Mouse (Mus musculus) hindbrain, embryonic 10.5 days (tissue): ENCODE measurements around the gene Zfp467. TPM values are rescaled to one million over a fixed set of nuclear protein-coding genes. Genes with fewer than 3 reads are reported as not detected.

Source experiments
- DNase-seq: peaks from one replicate; pipeline ENCODE4 v3.0.0-alpha.2; 2017; ENCODE audit warnings: low spot score
- H3K27ac ChIP-seq: fragments of 300-500 bp; sonication (generic); 2 replicates; pipeline ENCODE4 v1.5.1; 2016; ENCODE audit warnings: mild to moderate bottlenecking, moderate library complexity
- H3K27me3 ChIP-seq: fragments of 300-500 bp; sonication (generic); 2 replicates; pipeline ENCODE4 v1.6.1; 2016; ENCODE audit warnings: mild to moderate bottlenecking; ENCODE audit not compliant: poor library complexity, insufficient read depth, severe bottlenecking
- H3K36me3 ChIP-seq: fragments of 300-500 bp; sonication (generic); 2 replicates; pipeline ENCODE4 v1.6.1; 2016; ENCODE audit warnings: mild to moderate bottlenecking, moderate library complexity
- H3K4me1 ChIP-seq: fragments of 300-500 bp; sonication (generic); replicated peaks from 2 replicates; pipeline ENCODE4 v1.6.1; 2016; ENCODE audit warnings: mild to moderate bottlenecking
- H3K4me3 ChIP-seq: fragments of 300-500 bp; sonication (generic); 2 replicates; pipeline ENCODE4 v1.5.1; 2016; ENCODE audit warnings: mild to moderate bottlenecking, moderate library complexity
- H3K9me3 ChIP-seq: fragments of 300-500 bp; sonication (generic); 2 replicates; pipeline ENCODE4 v1.6.1; 2016; ENCODE audit warnings: mild to moderate bottlenecking, moderate library complexity
- WGBS: fragments of 180-500 bp; shearing (Covaris S2); methylation state at CpG from one replicate; pipeline ENCODE4 v1.1.7; 2016; 5-methylcytosine and 5-hydroxymethylcytosine counted together
- polyA plus RNA-seq: library from polyadenylated mRNA; unstranded; fragments of >200 nt; fragmentation: Nextera tagmentation; extraction: Ambion mirVana; gene quantifications from 2 replicates; pipeline ENCODE4 v1.2.1, GENCODE M21; 2016

Zfp467 gene
- polyA plus RNA-seq, 1 experiment from 2014 or later = 16.2 TPM

DNA sequence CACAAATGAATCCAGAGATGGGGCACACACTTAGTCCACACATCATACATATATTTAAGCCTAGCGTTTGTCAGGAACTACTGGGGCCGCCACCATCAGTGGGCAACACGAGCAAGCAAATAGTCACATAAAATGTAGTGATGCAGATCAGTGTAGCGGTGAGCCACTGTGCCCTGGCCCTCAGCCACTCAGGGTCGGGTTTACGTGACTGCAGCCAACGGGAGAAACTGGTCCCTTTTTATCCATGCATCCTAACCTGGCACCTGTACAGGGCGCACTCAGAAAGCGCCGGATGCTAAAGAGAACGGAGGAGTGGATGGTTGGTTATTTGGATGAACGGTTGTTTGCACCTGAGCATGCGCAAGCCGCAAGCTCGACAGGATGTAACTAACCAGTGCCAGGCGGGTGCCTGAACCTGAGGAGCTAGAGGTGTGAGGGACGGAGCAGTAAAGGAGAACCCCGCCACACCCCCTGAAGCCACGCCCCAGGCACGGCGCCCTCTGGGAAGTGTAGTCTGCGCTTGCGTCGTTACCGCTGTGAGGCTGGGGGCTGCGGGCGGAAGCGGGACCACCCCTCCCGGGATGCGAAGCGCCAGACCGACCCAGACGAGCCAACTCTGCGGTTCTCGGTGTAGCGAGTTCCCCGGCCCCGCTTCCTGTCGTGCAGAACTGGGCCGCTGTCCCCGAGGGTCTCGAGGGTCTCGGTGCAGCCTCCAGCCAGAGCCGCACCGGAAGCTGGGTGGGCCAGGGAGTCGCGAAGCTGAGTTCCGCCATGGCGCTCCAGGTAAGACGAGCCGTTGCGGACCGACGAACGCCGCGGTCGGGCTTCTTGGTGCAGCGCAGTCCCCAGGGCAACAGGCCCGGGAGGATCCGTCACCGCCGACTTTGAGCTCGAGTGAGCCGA lies 50.3 kb downstream of the Zfp467 start, which contains the start of gene Krba1:
Gene Krba1 (plus strand): TSS at position 482 of the 903 bp plus-strand sequence.
- Histone ChIP-seq H3K27ac (peak within 1 kb of the TSS; percentile 95), H3K36me3 (no peaks in the 10 kb centered on the region), H3K4me3 (peak within 1 kb of the TSS; percentile 89), H3K27me3 (peaks cover 6% of the 10 kb centered on the region; the same call in 1 of the 2 replicates), H3K4me1 (peaks cover 25% of the 10 kb centered on the region), H3K9me3 (no peaks in the 10 kb centered on the region)
- DNase-seq = peak; percentile 88
- WGBS = 1% methylated on average over 65 of the region's 65 CpGs

DNA sequence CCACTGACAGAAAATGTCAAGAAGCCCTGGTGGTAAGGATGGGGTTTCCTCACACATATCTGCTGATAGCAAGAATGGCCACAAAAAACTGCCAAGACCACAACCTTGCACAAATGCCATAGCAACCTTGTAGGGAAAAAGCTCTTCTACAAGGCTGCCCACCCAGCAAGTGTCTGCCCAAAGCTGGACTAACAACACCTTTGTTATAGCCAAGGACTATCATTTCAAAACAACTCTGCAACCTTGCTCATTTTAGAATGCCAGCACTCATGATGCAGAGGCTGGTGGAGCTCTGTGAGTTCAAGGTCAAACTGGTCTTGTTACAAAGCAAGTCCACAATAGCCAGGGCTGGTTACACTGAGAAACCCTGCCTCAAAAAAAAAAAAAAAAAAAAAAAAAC lies 51.8 kb downstream of the Zfp467 start:
- Histone ChIP-seq H3K9me3 (no peaks in the 10 kb centered on the region), H3K27ac (no peak overlapping the region), H3K4me3 (no peak overlapping the region), H3K4me1 (peaks cover 25% of the 10 kb centered on the region), H3K27me3 (peaks cover 6% of the 10 kb centered on the region; the same call in 1 of the 2 replicates), H3K36me3 (no peaks in the 10 kb centered on the region)
- DNase-seq = no peak

DNA sequence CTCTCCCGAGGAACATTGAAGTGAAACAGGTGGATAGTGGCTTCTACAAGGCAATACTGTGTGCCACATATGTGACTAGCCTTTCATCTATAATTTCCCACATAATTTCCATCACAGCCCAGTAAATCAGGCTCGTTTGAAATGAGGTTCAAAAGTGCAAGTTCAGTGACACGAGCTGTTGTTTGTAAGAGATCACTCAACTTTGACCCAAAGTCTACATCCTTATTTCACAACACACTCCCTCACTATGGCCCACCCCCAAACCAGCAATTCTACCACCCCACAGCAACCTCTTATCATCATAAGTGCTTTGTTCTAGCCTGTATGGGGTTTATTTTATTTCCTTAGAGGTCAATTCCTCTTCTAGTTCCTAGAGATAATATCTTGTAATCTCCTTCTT lies 57.4 kb downstream of the Zfp467 start:
- Histone ChIP-seq H3K4me3 (no peak overlapping the region), H3K36me3 (no peaks in the 10 kb centered on the region), H3K27me3 (no peaks in the 10 kb centered on the region), H3K9me3 (peaks cover 9% of the 10 kb centered on the region), H3K4me1 (no peaks in the 10 kb centered on the region), H3K27ac (no peak overlapping the region)
- no peak for DNase-seq
- WGBS = 75% methylated on average over 3 of the region's 3 CpGs

Other genes with a start within 250 kb of the Zfp467 start
- gene Krba1, start 50.2 kb downstream of the Zfp467 start, polyA plus RNA-seq = 27.7 and 28.1 TPM in 2 replicates
- 0.50 and 0.64 TPM in 2 replicates for gene Sspo, start 2.4 kb upstream of the Zfp467 start, polyA plus RNA-seq
- gene Atp6v0e2, start 91.8 kb upstream of the Zfp467 start, polyA plus RNA-seq = 45.7 and 62.2 TPM in 2 replicates
- 16.9 and 25.2 TPM in 2 replicates for gene Lrrc61, start 109.0 kb upstream of the Zfp467 start, polyA plus RNA-seq
- 0.42 and 1.9 TPM in 2 replicates for gene Rarres2, start 127.0 kb upstream of the Zfp467 start, polyA plus RNA-seq
- not detected in 2 replicates for gene Gm45021, start 143.8 kb upstream of the Zfp467 start, polyA plus RNA-seq
- 55.9 and 57.2 TPM in 2 replicates for gene Repin1, start 148.1 kb upstream of the Zfp467 start, polyA plus RNA-seq
- gene Gm44965, start 148.1 kb upstream of the Zfp467 start, polyA plus RNA-seq = 1.2 TPM in 1 of 2 replicates, not detected in the other
- gene Zfp775, start 156.2 kb upstream of the Zfp467 start, polyA plus RNA-seq = 10.5 and 12.5 TPM in 2 replicates
- gene AI854703, start 180.9 kb upstream of the Zfp467 start, polyA plus RNA-seq = 0.96 and 1.3 TPM in 2 replicates
- 0.37 and 0.75 TPM in 2 replicates for gene Gimap8, start 201.4 kb upstream of the Zfp467 start, polyA plus RNA-seq
- gene Gimap9, start 230.3 kb upstream of the Zfp467 start, polyA plus RNA-seq = 3.4 and 4.4 TPM in 2 replicates
- gene Gimap4, start 238.7 kb upstream of the Zfp467 start, polyA plus RNA-seq = 5.3 and 5.8 TPM in 2 replicates